Mouse (Mus musculus): ENCODE measurements at regions not wholly inside any gene's neighbourhood (a gene's known extent, or its start where the extent isn't known, plus 50 kb on each side); places are given as distances from the start of the nearest gene placed in this dataset.

DNA sequence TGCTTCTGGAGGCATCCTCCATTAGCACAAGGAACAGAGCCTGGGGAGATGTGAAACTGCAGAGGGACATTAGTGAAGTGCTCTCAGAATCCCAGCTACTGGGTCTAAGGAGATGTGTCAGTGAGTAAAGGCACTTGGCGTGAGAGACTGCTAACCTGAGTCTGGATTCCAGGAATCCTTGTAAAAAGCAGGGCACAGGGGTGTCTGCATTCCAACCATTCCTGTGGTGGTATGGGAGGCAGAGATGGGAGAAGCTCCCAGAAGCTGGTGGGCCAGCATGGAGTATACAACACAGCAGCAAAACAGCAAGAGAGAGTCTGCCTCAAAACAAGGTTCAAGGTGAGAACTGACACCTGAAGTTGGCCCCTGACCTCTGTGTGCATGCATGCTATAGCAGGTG is 118.9 kb downstream of the Mid1ip1 start:
- no peaks in the 10 kb centered on the region for H3K27me3 ChIP-seq (ENCODE audit: control insufficient read depth, insufficient read depth, low read length)
- TF ChIP-seq POLR2A (IDR thresholded peaks at IDR 0.05; ENCODE audit: low read depth, low read length) = no peak
- no peak for TF ChIP-seq CTCF (IDR thresholded peaks at IDR 0.05; ENCODE audit: extremely low read depth, insufficient read depth, insufficient read length, insufficient replicate concordance)
- H3K27ac ChIP-seq (ENCODE audit: insufficient read depth, low read length) = no peak overlapping the region
- no peak for DNase-seq (ENCODE audit: low read depth in 1 of 2, low spot score in 2 of 2)
- H3K4me3 ChIP-seq (ENCODE audit: extremely low read depth, insufficient read depth, insufficient read length) = no peak overlapping the region
- H3K36me3 ChIP-seq (ENCODE audit: control insufficient read depth, insufficient read depth, low read length) = no peaks in the 10 kb centered on the region
- WGBS = 82% methylated on average over 1 of the region's 1 CpGs
- H3K4me1 ChIP-seq (ENCODE audit: control insufficient read depth, insufficient read depth, insufficient read length) = no peaks in the 10 kb centered on the region

DNA sequence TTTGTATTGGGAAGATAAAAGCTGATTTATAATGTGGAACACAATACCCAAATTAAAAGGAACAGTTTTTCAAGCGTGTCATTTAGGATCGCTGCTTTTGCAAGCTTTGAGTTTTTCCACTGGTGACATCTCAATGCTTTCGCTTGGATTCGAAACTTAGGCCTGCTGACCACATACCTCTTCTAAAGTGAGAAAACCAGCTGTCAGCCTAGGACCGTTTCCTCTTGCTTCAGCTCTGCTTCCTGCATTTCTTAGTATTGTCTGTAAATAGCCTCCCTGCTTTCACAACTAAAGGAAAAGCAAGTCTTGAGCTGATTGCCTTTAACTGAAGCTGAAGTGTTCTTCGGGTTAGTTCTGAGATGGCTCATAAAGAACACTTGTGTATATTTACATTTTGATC is 142.3 kb downstream of the Mid1ip1 start:
- DNase-seq (ENCODE audit: low read depth in 1 of 2, low spot score in 2 of 2) = no peak
- Histone ChIP-seq H3K4me3 (ENCODE audit: extremely low read depth, insufficient read depth, insufficient read length) (no peak overlapping the region), H3K27me3 (ENCODE audit: control insufficient read depth, insufficient read depth, low read length) (no peaks in the 10 kb centered on the region), H3K27ac (ENCODE audit: insufficient read depth, low read length) (no peak overlapping the region), H3K36me3 (ENCODE audit: control insufficient read depth, insufficient read depth, low read length) (no peaks in the 10 kb centered on the region), H3K4me1 (ENCODE audit: control insufficient read depth, insufficient read depth, insufficient read length) (no peaks in the 10 kb centered on the region)
- TF ChIP-seq CTCF (IDR thresholded peaks at IDR 0.05; ENCODE audit: extremely low read depth, insufficient read depth, insufficient read length, insufficient replicate concordance) (no peak), POLR2A (IDR thresholded peaks at IDR 0.05; ENCODE audit: low read depth, low read length) (no peak)
- 27% methylated on average over 6 of the region's 6 CpGs for WGBS

DNA sequence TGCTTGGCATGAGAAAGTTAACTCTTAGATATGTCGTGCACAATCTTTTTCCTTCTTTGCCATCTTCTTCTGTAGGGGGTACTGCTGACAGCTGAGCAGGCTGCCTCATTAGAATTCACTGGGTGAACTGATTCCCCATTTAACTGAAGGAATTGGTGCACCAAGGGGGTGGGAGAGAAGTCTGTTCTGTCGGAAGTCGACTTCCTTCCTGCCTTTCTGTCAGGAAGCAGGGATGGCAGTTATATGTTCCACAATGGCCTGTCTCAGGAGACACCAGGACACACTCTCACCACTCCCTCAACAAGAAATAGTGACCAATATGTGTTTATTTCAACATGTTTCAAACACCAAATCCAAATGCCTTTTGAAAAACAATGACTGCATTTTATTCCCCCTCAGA is 142.9 kb downstream of the Mid1ip1 start:
- Histone ChIP-seq H3K4me3 (ENCODE audit: extremely low read depth, insufficient read depth, insufficient read length) (no peak overlapping the region), H3K27me3 (ENCODE audit: control insufficient read depth, insufficient read depth, low read length) (no peaks in the 10 kb centered on the region), H3K36me3 (ENCODE audit: control insufficient read depth, insufficient read depth, low read length) (no peaks in the 10 kb centered on the region), H3K4me1 (ENCODE audit: control insufficient read depth, insufficient read depth, insufficient read length) (no peaks in the 10 kb centered on the region), H3K27ac (ENCODE audit: insufficient read depth, low read length) (no peak overlapping the region)
- WGBS = 38% methylated on average over 3 of the region's 3 CpGs
- DNase-seq (ENCODE audit: low read depth in 1 of 2, low spot score in 2 of 2) = no peak
- TF ChIP-seq CTCF (IDR thresholded peaks at IDR 0.05; ENCODE audit: extremely low read depth, insufficient read depth, insufficient read length, insufficient replicate concordance) = no peak
- no peak for TF ChIP-seq POLR2A (IDR thresholded peaks at IDR 0.05; ENCODE audit: low read depth, low read length)

DNA sequence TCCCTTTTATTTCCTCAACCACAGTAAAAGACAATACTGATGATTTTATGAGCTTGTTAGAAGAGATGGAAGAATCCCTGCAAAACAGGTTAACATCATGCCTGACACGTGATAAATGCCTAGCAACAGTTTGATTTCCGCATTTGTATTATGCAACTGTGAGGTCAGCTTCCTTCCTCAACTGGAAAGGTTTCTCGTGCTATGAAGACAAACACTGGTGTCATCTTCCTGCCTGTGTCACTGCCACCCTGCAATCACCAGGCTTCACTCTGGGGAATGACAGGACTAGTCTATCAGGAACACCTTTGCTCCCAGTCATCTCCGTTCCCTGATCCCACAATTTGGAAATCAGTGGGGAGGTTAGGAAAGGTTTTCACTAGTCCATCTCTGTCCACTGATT is 156.8 kb downstream of the Mid1ip1 start:
- H3K36me3 ChIP-seq (ENCODE audit: control insufficient read depth, insufficient read depth, low read length) = no peaks in the 10 kb centered on the region
- TF ChIP-seq POLR2A (IDR thresholded peaks at IDR 0.05; ENCODE audit: low read depth, low read length) = no peak
- no peak overlapping the region for H3K4me3 ChIP-seq (ENCODE audit: extremely low read depth, insufficient read depth, insufficient read length)
- no peaks in the 10 kb centered on the region for H3K4me1 ChIP-seq (ENCODE audit: control insufficient read depth, insufficient read depth, insufficient read length)
- no peaks in the 10 kb centered on the region for H3K27me3 ChIP-seq (ENCODE audit: control insufficient read depth, insufficient read depth, low read length)
- DNase-seq (ENCODE audit: low read depth in 1 of 2, low spot score in 2 of 2) = peak in 1 of 2 experiments; percentile 1
- WGBS = 55% methylated on average over 4 of the region's 4 CpGs
- no peak overlapping the region for H3K27ac ChIP-seq (ENCODE audit: insufficient read depth, low read length)

DNA sequence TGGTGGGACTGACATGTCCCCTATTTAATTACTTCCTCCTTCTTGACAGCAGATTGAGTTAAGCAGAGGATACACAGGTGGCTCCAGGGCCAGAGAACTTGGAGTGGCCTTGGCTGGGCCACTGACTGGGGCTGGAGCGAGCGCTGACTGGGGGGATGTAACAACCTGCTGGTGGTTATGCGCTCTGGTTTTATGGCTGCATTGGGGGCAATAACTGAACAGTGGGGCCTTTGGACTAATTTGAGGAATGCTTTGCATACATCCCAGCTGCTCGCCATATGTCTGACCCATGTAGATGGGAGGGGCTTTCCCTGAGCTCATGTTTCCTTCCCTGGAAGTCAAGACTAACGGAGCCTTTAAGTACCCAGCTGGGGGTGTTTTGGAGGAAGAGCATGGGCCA is 163.0 kb downstream of the Mid1ip1 start:
- H3K4me3 ChIP-seq (ENCODE audit: extremely low read depth, insufficient read depth, insufficient read length) = no peak overlapping the region
- no peaks in the 10 kb centered on the region for H3K27me3 ChIP-seq (ENCODE audit: control insufficient read depth, insufficient read depth, low read length)
- no peaks in the 10 kb centered on the region for H3K4me1 ChIP-seq (ENCODE audit: control insufficient read depth, insufficient read depth, insufficient read length)
- TF ChIP-seq POLR2A (IDR thresholded peaks at IDR 0.05; ENCODE audit: low read depth, low read length) (no peak), CTCF (IDR thresholded peaks at IDR 0.05; ENCODE audit: extremely low read depth, insufficient read depth, insufficient read length, insufficient replicate concordance) (no peak)
- DNase-seq (ENCODE audit: low read depth in 1 of 2, low spot score in 2 of 2) = no peak
- no peaks in the 10 kb centered on the region for H3K36me3 ChIP-seq (ENCODE audit: control insufficient read depth, insufficient read depth, low read length)
- H3K27ac ChIP-seq (ENCODE audit: insufficient read depth, low read length) = no peak overlapping the region
- 90% methylated on average over 5 of the region's 5 CpGs for WGBS

DNA sequence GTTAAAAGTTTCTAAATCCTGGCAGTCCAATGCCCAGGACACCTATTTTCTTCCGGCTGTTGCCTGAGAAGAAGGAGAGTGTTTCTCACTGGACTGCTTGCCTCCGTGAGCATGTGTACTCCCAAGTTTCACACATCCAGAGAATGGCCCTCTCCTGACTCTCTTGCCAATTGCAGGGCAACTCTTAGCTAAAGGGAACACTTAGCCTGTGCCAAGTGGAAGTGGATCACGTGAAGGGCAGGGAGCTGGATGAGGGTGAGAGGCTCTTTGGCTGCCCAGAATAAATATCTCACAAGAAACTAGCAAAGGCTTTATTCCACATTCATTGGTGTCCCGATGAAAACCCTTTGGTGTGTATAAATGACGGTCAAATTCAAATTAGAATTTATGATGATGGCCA is 164.1 kb downstream of the Mid1ip1 start:
- H3K4me1 ChIP-seq (ENCODE audit: control insufficient read depth, insufficient read depth, insufficient read length) = no peaks in the 10 kb centered on the region
- H3K27me3 ChIP-seq (ENCODE audit: control insufficient read depth, insufficient read depth, low read length) = no peaks in the 10 kb centered on the region
- no peak for DNase-seq (ENCODE audit: low read depth in 1 of 2, low spot score in 2 of 2)
- no peak overlapping the region for H3K27ac ChIP-seq (ENCODE audit: insufficient read depth, low read length)
- H3K4me3 ChIP-seq (ENCODE audit: extremely low read depth, insufficient read depth, insufficient read length) = no peak overlapping the region
- TF ChIP-seq POLR2A (IDR thresholded peaks at IDR 0.05; ENCODE audit: low read depth, low read length) (no peak), CTCF (IDR thresholded peaks at IDR 0.05; ENCODE audit: extremely low read depth, insufficient read depth, insufficient read length, insufficient replicate concordance) (no peak)
- no peaks in the 10 kb centered on the region for H3K36me3 ChIP-seq (ENCODE audit: control insufficient read depth, insufficient read depth, low read length)
- 86% methylated on average over 5 of the region's 5 CpGs for WGBS

DNA sequence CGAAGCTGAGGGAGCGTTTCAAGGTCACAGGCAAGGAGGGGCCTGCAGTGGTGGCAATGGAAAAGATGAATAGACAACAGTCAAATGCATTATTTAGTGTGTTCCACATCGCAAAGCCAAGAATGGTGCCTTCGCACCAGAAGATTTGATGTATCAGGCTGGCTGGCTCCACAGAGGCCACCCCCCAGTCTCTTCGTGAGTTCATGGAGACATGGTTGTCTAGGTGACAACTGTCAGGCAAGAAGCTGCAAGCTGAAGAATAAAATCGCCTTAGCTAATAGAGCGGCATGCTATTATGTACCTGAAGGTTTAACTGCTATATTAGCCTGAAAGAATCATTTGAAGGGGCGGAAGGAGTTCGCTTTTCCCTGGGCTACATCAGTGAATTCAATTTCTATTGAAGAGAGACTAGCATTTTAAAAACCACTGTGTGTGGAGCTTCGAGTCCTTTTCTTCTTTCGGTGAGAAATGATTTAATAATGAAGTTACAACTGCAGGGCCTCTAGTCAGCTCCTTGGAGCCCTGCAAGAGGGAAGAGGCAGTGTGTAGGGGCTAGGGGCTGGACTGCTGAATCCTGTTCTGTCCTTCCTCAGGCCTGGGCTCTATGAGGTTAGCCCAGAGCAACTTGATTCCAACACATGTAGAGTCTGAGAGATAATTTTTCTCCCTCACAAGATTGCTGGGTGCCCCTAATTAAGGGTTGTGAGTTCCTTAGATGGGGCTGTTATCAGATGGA is 169.1 kb downstream of the Mid1ip1 start:
- H3K4me1 ChIP-seq (ENCODE audit: control insufficient read depth, insufficient read depth, insufficient read length) = no peaks in the 10 kb centered on the region
- H3K4me3 ChIP-seq (ENCODE audit: extremely low read depth, insufficient read depth, insufficient read length) = no peak overlapping the region
- 86% methylated on average over 11 of the region's 11 CpGs for WGBS
- H3K27me3 ChIP-seq (ENCODE audit: control insufficient read depth, insufficient read depth, low read length) = no peaks in the 10 kb centered on the region
- no peak for DNase-seq (ENCODE audit: low read depth in 1 of 2, low spot score in 2 of 2)
- no peak overlapping the region for H3K27ac ChIP-seq (ENCODE audit: insufficient read depth, low read length)
- H3K36me3 ChIP-seq (ENCODE audit: control insufficient read depth, insufficient read depth, low read length) = no peaks in the 10 kb centered on the region
- TF ChIP-seq CTCF (IDR thresholded peaks at IDR 0.05; ENCODE audit: extremely low read depth, insufficient read depth, insufficient read length, insufficient replicate concordance) (no peak), POLR2A (IDR thresholded peaks at IDR 0.05; ENCODE audit: low read depth, low read length) (no peak)

All from spleen, adult 2 months (tissue).